Mouse (Mus musculus): ENCODE results near the gene Fam163b. TPM values are rescaled to one million over a fixed set of nuclear protein-coding genes. Genes with fewer than 3 reads are reported as not detected.

Gene Fam163b
- total RNA-seq, 2 experiments from 2014 or later, result 0.19 to 0.43 TPM

DNA sequence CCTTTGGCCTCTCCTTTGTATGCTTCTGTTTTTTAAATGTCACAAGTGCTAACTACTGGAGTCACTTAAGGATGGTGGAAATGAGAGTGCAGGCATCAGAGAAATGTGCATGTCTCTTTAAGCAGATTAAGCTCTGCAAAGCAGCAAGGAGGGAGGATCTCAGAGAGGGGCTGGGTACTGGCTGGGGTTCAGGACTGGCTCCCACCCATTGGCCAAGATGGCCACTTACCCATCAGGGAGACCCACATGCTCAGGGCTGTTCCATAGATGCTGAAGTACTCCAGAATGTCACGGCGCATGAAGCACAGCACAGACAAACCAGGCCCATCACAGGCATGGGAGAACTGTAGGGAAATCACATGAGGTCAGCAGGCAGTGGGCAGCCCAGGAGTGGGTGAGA lies 75.2 kb downstream of the Fam163b start:
- no peak for DNase-seq
- intact Hi-C loops (cut with DNase I), result no loop called here

Other genes starting within 250 kb of the Fam163b start
- gene Surf6, start 239.6 kb downstream of the Fam163b start, total RNA-seq (2021), result 10 to 100 TPM; 11.7 to 12.8 TPM
- 10 to 100 TPM; 22.3 to 27.1 TPM for gene Med22, start 231.8 kb downstream of the Fam163b start, total RNA-seq (2021)
- gene Rpl7a, start 231.7 kb downstream of the Fam163b start, total RNA-seq (2021), result 100 to 1,000 TPM; 275 to 289 TPM
- gene Surf2, start 226.1 kb downstream of the Fam163b start, total RNA-seq (2021), result 10 to 100 TPM; 15.6 to 16.2 TPM
- 10 to 100 TPM; 52.0 to 54.5 TPM for gene Surf1, start 226.0 kb downstream of the Fam163b start, total RNA-seq (2021)
- 10 to 100 TPM; 81.1 to 84.3 TPM for gene Surf4, start 208.6 kb downstream of the Fam163b start, total RNA-seq (2021)
- gene Stkld1, start 208.4 kb downstream of the Fam163b start, total RNA-seq (2021), result not detected
- 10 to 100 TPM; 10.9 to 12.4 TPM for gene Rexo4, start 178.1 kb downstream of the Fam163b start, total RNA-seq (2021)
- not detected for gene Adamts13, start 169.1 kb downstream of the Fam163b start, total RNA-seq (2021)
- gene Cacfd1, start 132.6 kb downstream of the Fam163b start, total RNA-seq (2021), result 10 to 100 TPM; 41.0 to 44.2 TPM
- gene Slc2a6, start 114.5 kb downstream of the Fam163b start, total RNA-seq (2021), result under 1 TPM in 1 of 2 experiments, not detected in 1; 0.73 TPM
- gene Mymk, start 70.3 kb downstream of the Fam163b start, total RNA-seq (2021), result not detected
- gene Adamtsl2, start 63.1 kb downstream of the Fam163b start, total RNA-seq (2021), result 10 to 100 TPM; 20.3 to 21.4 TPM
- 1 to 10 TPM; 1.4 to 2.4 TPM for gene Dbh, start 22.7 kb upstream of the Fam163b start, total RNA-seq (2021)
- gene Sardh, start 105.8 kb upstream of the Fam163b start, total RNA-seq (2021), result 1 to 10 TPM; 4.8 to 7.1 TPM